Mouse (Mus musculus) olfactory bulb, adult 2 months (tissue): ENCODE measurements around the gene Fryl.

ENCODE experiments used
- CTCF ChIP-seq: fragments of 200-500 bp; IDR thresholded peaks from 2 replicates; pipeline ENCODE4 v1.5.1; 2012; ENCODE audit warnings: low read depth, mild to moderate bottlenecking, low read length, moderate library complexity; ENCODE audit not compliant: insufficient read depth
- POLR2A ChIP-seq: fragments of 200-500 bp; IDR thresholded peaks from 2 replicates; pipeline ENCODE4 v1.6.1; 2012; ENCODE audit warnings: mild to moderate bottlenecking, low read depth, low read length, moderate library complexity; ENCODE audit not compliant: insufficient read depth

DNA sequence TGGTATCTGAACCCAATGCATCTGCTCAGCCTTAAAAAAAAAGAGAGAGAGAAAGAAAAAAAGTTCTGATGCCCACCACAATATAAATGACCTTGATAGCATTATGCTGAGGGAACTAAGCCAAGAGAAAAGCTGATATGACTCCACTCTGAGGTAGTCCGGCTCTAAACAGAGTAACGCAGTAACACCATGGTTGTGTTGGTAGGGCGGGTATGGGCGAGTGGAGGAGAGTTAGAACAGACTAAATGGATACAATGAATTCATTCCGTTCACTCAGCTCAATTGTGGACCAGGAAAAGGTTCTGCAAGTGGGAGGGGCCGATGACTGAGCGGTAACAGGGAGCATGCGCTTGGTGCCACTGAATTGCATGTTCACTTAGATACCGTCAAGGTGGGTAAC, 40.4 kb downstream of the Fryl start:
- no peak for TF ChIP-seq CTCF
- TF ChIP-seq POLR2A = no peak
